Mouse (Mus musculus) kidney, postnatal 0 days (tissue): ENCODE measurements around the gene Xrcc5. TPM values are rescaled to one million over a fixed set of nuclear protein-coding genes. Genes with fewer than 3 reads are reported as not detected.

Source experiments
- ATAC-seq: fragments of 200-750 bp; cut with Nextera tagmentation; replicated peaks from 2 replicates; pipeline ENCODE4 v1.8.0; 2017; ENCODE audit warnings: low read depth, moderate number of reproducible peaks, moderate TSS enrichment, moderate library complexity; ENCODE audit not compliant: low FRiP score
- DNase-seq: peaks from one replicate; pipeline ENCODE4 v3.0.0-alpha.2; 2016; ENCODE audit warnings: low spot score
- H3K27ac ChIP-seq: fragments of 300-500 bp; sonication (generic); 2 replicates; pipeline ENCODE4 v1.5.1; 2014; ENCODE audit warnings: mild to moderate bottlenecking
- H3K27me3 ChIP-seq: fragments of 300-500 bp; sonication (generic); 2 replicates; pipeline ENCODE4 v1.6.1; 2014; ENCODE audit warnings: low read length, mixed read lengths; ENCODE audit not compliant: insufficient read depth
- H3K36me3 ChIP-seq: fragments of 300-500 bp; sonication (generic); 2 replicates; pipeline ENCODE4 v1.6.1; 2014; ENCODE audit warnings: low read length, mixed read lengths; ENCODE audit not compliant: insufficient read depth
- H3K4me1 ChIP-seq: fragments of 300-500 bp; sonication (generic); replicated peaks from 2 replicates; pipeline ENCODE4 v1.6.1; 2014; ENCODE audit warnings: antibody characterized with exemption, low read length, mixed read lengths; ENCODE audit not compliant: insufficient read depth
- H3K4me2 ChIP-seq: fragments of 300-500 bp; sonication (generic); 2 replicates; pipeline ENCODE4 v1.6.1; 2014; ENCODE audit warnings: mild to moderate bottlenecking, low read length, moderate library complexity, mixed read lengths
- H3K4me3 ChIP-seq: fragments of 300-500 bp; sonication (generic); replicated peaks from 2 replicates; pipeline ENCODE4 v1.5.1; 2014; ENCODE audit warnings: low read depth, low read length
- H3K9ac ChIP-seq: fragments of 300-500 bp; sonication (generic); 2 replicates; pipeline ENCODE4 v1.6.1; 2014; ENCODE audit warnings: low read depth, low read length
- H3K9me3 ChIP-seq: fragments of 300-500 bp; sonication (generic); replicated peaks from 2 replicates; pipeline ENCODE4 v1.6.1; 2016; ENCODE audit warnings: low read length, inconsistent platforms, mixed read lengths
- CTCF ChIP-seq: IDR thresholded peaks from 2 replicates; pipeline ENCODE4 v1.5.1; 2016; ENCODE audit warnings: antibody characterized with exemption, low read depth, mild to moderate bottlenecking, moderate library complexity
- WGBS: fragments of 180-500 bp; shearing (Covaris S2); extraction: QIAGEN DNeasy Blood & Tissue Kit; methylation state at CpG from one replicate; pipeline ENCODE4 v1.1.7; 2014; 5-methylcytosine and 5-hydroxymethylcytosine counted together
- polyA plus RNA-seq: library from polyadenylated mRNA; unstranded; fragments of >200 nt; fragmentation: Nextera tagmentation; extraction: Ambion mirVana; gene quantifications from 2 replicates; pipeline ENCODE4 v1.2.1, GENCODE M21; 2015

Xrcc5 gene
- polyA plus RNA-seq, 1 experiment from 2014 or later, result 48.9 TPM

DNA sequence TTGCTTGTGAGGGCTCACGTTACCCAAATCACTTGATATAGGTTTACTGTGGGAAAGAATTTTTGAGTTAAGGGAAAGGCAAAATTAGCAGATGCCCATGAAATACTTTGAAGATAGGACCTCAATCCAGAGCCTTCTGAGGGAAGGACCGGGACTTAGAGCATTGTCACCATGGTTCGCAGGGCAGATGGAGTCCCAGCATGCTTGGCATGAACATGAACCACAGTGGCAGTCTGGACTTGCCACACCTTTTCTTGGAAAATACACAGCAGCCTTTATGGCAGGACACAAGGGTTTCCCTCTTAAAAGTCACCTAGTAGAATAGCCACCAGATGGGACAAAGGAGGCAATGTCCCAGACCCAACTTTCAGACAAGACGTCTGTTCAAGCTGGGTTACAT lies 114.9 kb downstream of the Xrcc5 start:
- 96% methylated on average over 4 of the region's 4 CpGs for WGBS
- Histone ChIP-seq H3K36me3 (no peaks in the 10 kb centered on the region), H3K9me3 (no peaks in the 10 kb centered on the region), H3K9ac (no peak overlapping the region), H3K4me3 (no peak overlapping the region), H3K27me3 (no peaks in the 10 kb centered on the region), H3K4me1 (no peaks in the 10 kb centered on the region), H3K27ac (no peak overlapping the region), H3K4me2 (no peak overlapping the region)
- no peak for ATAC-seq
- DNase-seq, result no peak
- no peak for TF ChIP-seq CTCF

DNA sequence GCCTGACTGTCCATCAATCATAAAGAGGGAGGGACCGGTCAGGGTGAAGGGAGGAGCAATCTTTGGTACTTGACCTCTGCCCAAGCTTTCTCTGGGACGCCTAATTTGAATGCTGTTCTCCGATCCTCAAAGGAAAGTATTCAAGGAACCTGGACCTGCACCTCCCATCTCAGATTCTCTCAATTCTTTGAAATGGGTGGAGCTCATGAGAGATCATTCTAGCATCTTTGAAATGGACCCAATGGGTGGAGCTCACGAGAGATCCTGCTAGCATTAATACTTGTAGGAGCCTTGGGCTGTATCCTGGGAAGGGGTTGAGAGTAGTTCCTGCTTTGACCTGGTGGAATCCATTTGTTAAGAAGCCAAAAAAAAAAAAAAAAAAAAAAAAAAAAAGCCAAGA lies 119.2 kb downstream of the Xrcc5 start:
- DNase-seq (no peak), ATAC-seq (no peak)
- Histone ChIP-seq H3K27ac (no peak overlapping the region), H3K4me1 (no peaks in the 10 kb centered on the region), H3K9ac (no peak overlapping the region), H3K9me3 (no peaks in the 10 kb centered on the region), H3K36me3 (no peaks in the 10 kb centered on the region), H3K4me2 (no peak overlapping the region), H3K4me3 (no peak overlapping the region), H3K27me3 (no peaks in the 10 kb centered on the region)
- no peak for TF ChIP-seq CTCF
- WGBS, result 80% methylated on average over 4 of the region's 4 CpGs

DNA sequence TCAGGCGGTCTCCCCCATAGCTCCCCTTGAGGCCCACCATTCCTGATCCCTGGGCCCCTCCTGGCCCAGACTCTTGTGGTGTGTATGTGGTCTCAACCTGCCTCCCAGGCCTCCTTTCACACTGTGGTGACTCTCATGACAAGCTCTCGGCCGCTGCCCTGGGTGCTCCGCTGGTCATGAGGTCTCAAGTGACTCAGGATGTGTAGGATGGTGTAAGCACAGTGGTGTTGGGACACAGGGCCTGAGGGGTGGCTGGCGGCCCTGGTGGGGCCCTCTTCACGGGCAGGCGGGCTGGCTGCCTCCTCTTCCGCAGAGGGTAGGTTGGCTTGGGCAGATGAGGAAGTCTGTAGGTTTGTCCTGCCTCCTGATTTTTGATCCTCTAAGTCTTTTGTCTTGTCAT lies 121.3 kb downstream of the Xrcc5 start:
- TF ChIP-seq CTCF, result no peak
- no peak for ATAC-seq

DNA sequence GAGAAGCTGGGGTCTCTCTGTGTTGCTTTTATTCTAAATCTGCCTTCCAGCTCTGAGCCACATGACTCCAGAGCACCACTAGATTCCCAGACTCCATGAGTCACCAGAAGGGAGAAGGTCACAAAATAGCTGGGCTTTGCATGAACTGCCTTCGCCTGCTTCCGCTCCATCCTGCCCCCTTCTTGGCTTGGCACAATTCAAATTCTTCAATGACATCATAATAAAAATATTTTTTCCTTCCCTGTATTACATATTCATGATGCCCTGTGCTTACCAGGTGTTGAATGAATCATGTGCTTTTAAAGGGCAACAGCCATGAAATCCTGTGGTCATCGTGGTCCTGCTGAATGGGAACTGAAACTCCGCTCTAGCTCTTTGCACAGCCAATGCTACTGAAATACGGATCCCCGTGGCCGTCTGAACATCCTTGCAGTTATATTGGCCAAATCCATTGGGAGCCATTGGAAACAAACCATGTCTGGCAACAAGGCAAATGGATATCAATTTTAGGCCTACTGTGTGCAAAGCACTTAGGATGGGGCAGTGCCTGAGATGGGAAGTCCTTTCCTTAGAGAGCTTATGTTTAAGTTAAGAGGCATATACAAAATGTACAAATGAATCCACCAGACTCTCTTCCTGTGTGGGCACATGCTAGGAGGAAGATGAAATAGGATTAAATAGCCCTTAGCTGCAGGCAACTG lies 122.0 kb downstream of the Xrcc5 start:
- ATAC-seq (no peak; the same call in 1 of the 2 replicates), DNase-seq (no peak)
- H3K4me2 ChIP-seq, result no peak overlapping the region
- no peaks in the 10 kb centered on the region for H3K27me3 ChIP-seq
- H3K9me3 ChIP-seq, result no peaks in the 10 kb centered on the region
- H3K4me1 ChIP-seq, result no peaks in the 10 kb centered on the region
- H3K4me3 ChIP-seq, result no peak overlapping the region
- TF ChIP-seq CTCF, result no peak
- no peaks in the 10 kb centered on the region for H3K36me3 ChIP-seq
- H3K9ac ChIP-seq, result no peak overlapping the region
- 85% methylated on average over 7 of the region's 7 CpGs for WGBS
- H3K27ac ChIP-seq, result no peak overlapping the region

More for the DNA sequence above, 121.3 kb downstream of the Xrcc5 start:
- WGBS, result 61% methylated on average over 8 of the region's 8 CpGs
- Histone ChIP-seq H3K4me1 (no peaks in the 10 kb centered on the region), H3K9ac (no peak overlapping the region), H3K36me3 (no peaks in the 10 kb centered on the region), H3K27me3 (no peaks in the 10 kb centered on the region), H3K4me2 (no peak overlapping the region), H3K27ac (no peak overlapping the region), H3K9me3 (no peaks in the 10 kb centered on the region), H3K4me3 (no peak overlapping the region)
- no peak for DNase-seq

DNA sequence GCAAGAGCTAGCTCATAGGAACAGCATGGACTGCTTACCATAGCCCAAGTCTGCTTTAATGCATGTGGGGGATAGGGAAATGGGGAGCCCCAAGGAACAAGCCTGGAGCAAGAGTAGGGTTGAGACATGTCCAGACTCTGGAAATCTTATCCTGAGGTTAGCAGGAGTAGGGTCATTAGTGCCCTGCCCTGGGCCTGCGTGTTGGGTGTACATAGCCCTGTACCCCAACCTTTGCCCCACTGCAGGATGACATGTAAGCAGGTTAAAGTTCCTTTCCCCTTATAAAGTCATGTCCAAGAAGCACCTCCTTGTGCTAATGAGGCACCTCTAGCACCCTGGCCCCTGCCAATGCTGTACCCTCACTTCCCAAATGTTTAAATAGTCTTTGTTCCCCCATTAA lies 125.4 kb downstream of the Xrcc5 start:
- Histone ChIP-seq H3K27me3 (no peaks in the 10 kb centered on the region), H3K9me3 (no peaks in the 10 kb centered on the region), H3K9ac (no peak overlapping the region), H3K36me3 (no peaks in the 10 kb centered on the region), H3K4me2 (no peak overlapping the region), H3K4me3 (no peak overlapping the region), H3K4me1 (no peaks in the 10 kb centered on the region), H3K27ac (no peak overlapping the region)
- WGBS, result 77% methylated on average over 1 of the region's 1 CpGs
- DNase-seq (no peak), ATAC-seq (no peak)
- TF ChIP-seq CTCF, result no peak

DNA sequence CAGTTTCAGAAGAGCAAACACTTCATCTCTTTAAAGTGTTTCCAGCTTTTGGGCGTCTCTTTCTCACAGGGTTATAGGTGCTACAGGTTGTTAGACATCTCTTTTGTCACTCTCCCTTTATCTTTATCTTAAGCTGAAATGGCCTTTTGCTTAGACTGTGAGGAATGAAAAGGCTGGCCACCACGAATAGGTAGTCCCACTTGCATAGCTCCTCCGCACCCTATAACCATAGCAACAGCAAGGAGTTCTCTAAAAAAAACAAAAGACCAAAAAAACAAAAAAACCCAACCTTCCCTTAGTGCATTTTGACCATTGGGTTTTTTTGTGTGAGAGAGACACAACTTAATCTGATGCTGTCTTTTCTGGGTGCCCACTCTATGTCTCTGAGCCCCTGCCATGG lies 127.3 kb downstream of the Xrcc5 start:
- H3K4me1 ChIP-seq, result no peaks in the 10 kb centered on the region
- H3K9me3 ChIP-seq, result no peaks in the 10 kb centered on the region
- ATAC-seq, result no peak
- WGBS, result 72% methylated on average over 3 of the region's 3 CpGs
- no peak overlapping the region for H3K9ac ChIP-seq
- H3K4me2 ChIP-seq, result no peak overlapping the region
- no peak for DNase-seq
- no peak overlapping the region for H3K27ac ChIP-seq
- H3K36me3 ChIP-seq, result no peaks in the 10 kb centered on the region
- H3K27me3 ChIP-seq, result no peaks in the 10 kb centered on the region
- TF ChIP-seq CTCF, result no peak
- H3K4me3 ChIP-seq, result no peak overlapping the region

DNA sequence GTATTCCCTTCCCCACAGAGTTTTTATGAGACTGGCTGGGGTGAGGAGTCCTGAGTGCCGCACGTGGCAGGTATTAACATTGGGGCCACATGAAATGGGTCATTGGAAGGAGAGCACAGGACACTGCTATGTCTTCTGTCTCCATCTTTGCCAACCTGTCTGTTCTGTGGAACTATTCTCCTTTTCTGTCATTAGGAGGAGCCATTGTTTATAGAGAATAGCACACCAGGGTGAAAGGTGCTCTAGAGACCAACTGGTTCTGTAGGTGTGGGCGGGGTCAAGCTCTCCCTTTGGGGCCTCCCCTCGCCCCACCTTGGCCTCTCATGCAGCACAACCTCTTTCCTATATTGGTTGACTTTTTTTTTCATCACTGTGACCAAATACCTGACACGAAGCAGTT lies 129.7 kb downstream of the Xrcc5 start:
- Histone ChIP-seq H3K9me3 (no peaks in the 10 kb centered on the region), H3K4me1 (no peaks in the 10 kb centered on the region), H3K9ac (no peak overlapping the region), H3K36me3 (no peaks in the 10 kb centered on the region), H3K4me2 (no peak overlapping the region), H3K27me3 (no peaks in the 10 kb centered on the region), H3K4me3 (no peak overlapping the region), H3K27ac (no peak overlapping the region)
- DNase-seq (no peak), ATAC-seq (no peak)
- TF ChIP-seq CTCF, result no peak
- WGBS, result 73% methylated on average over 5 of the region's 5 CpGs
